Mouse (Mus musculus): ENCODE data around the gene Snapin. TPM values are rescaled to one million over a fixed set of nuclear protein-coding genes. Genes with fewer than 3 reads are reported as not detected.

Snapin gene
- polyA plus RNA-seq, 1 experiment from 2014 or later, result 85.6 TPM

DNA sequence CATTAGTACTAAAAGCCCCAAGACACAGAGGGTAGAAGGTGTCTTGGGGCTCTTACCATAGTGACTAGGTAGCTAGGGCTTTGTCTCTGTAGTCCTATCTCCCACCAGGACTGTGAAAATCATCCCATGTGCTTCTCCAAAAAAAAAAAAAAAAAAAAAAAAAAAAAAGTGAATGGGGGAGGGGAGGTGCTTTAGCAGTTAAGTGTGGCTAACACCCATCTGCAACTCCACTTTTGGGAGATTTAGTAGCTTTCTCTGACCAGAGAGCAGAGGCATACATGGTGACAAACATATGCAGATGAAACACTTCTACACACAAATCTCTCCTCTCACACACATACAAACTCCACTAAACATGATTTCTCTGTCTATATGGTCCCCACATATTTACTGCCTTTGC lies 6.8 kb upstream of the Snapin start:
- Histone ChIP-seq H3K36me3 (peaks cover 64% of the 10 kb centered on the region), H3K4me3 (no peak overlapping the region), H3K4me2 (no peak overlapping the region), H3K27me3 (no peaks in the 10 kb centered on the region), H3K9me3 (no peaks in the 10 kb centered on the region), H3K4me1 (no peaks in the 10 kb centered on the region), H3K27ac (no peak overlapping the region), H3K9ac (no peak overlapping the region)
- ATAC-seq (ENCODE audit: borderline replicate concordance, extremely low read depth, low FRiP score, low TSS enrichment), result no peak

DNA sequence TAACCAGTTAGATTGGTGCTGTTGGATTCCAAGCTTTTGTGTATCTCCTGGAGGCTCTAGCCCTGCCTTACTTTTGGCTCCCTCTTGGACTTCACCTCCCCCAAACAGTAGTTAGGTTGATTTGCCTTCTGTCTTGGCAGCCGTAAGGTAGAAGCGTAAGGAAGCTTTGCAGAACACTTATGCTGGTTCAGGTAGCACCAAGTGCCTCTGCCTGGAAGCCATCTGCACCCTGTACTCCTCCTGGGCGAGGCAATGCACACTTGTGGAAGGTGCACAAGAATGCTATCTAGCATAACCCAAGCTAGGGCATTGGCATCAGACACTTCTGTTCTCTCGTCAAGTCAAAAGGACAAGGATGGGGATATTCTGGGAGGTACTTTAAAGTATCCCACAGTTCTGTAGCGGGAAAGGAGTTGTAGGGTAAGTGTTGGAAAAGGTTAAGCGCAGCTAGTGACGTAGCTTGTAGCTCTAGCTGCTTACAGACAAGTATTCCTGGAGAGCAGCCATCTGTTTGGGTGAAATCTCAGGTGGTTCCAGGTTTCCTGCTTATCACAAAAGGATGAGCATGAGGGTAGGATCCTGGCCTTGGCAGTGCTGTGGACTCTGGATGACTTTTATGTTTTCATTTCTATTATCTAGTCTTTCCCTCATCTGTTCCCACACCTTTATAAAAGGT lies 5.2 kb upstream of the Snapin start:
- Histone ChIP-seq H3K9me3 (no peaks in the 10 kb centered on the region), H3K27me3 (no peaks in the 10 kb centered on the region), H3K4me1 (no peaks in the 10 kb centered on the region), H3K9ac (no peak overlapping the region), H3K27ac (no peak overlapping the region), H3K36me3 (peaks cover 49% of the 10 kb centered on the region), H3K4me3 (no peak overlapping the region), H3K4me2 (no peak overlapping the region)
- ATAC-seq (ENCODE audit: borderline replicate concordance, extremely low read depth, low FRiP score, low TSS enrichment), result no peak
- WGBS, result 82% methylated on average over 7 of the region's 7 CpGs

DNA sequence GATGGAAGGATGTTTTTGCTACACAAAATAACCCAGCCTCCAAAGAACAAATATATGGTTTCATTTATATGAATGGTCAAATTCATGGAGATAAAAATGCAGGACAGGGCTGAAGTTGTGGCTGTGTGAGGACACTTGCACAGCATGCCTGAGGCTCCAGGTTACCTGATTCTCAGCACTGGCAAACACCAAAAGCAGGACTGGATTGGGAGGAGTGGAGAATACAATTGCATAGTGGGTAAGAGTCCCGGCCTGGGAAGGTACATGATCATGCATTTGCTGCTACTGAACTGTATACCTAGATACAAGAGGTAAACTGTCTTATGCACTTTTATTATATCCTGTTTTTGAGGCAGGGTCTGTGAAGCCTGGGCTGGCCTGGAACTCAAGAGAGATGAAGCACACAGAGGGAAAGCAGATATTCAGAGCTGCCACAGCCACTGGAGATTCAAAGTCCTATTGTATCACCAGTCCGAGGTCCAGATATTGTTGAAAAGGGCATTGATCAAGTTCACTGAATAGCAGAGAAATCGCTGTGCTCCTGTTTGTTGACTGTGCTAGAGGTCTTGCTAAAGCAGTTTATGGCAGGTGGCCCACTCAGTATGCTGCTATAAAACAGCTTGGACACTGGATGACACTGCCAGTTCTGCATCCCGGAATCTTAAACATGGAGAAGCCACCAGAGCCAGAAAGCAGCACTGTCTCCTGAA lies 3.2 kb upstream of the Snapin start:
- peaks cover 9% of the 10 kb centered on the region for H3K4me1 ChIP-seq
- H3K4me3 ChIP-seq, result no peak overlapping the region
- no peaks in the 10 kb centered on the region for H3K9me3 ChIP-seq
- H3K4me2 ChIP-seq, result no peak overlapping the region
- H3K9ac ChIP-seq, result no peak overlapping the region
- ATAC-seq (ENCODE audit: borderline replicate concordance, extremely low read depth, low FRiP score, low TSS enrichment), result no peak
- H3K27ac ChIP-seq, result peak overlapping the region; percentile 32; the same call in 1 of the 2 replicates
- H3K36me3 ChIP-seq, result peaks cover 36% of the 10 kb centered on the region
- no peaks in the 10 kb centered on the region for H3K27me3 ChIP-seq
- 49% methylated on average over 4 of the region's 4 CpGs for WGBS

DNA sequence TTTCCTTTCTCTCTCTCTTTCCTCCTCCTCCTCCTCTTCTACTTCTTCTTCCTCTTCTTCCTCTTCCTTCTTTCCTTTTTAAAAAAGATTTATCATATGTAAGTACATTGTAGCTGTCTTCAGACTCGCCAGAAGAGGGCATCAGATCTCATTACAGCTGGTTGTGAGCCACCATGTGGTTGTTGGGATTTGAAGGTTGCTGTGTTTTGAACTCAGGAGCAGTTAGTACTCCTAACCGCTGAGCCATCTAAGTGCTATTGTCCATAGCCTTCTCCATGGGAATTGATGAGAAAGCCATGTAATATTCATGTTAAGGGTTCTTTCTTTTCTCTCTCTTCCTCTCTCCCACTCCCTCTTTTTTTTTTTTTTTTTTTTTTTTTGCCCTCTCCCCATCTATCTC lies 517 bp upstream of the Snapin start:
- Histone ChIP-seq H3K4me2 (no peak overlapping the region), H3K9ac (no peak overlapping the region), H3K27ac (no peak overlapping the region), H3K4me3 (no peak overlapping the region), H3K9me3 (no peaks in the 10 kb centered on the region), H3K27me3 (no peaks in the 10 kb centered on the region), H3K36me3 (peaks cover 35% of the 10 kb centered on the region), H3K4me1 (peaks cover 9% of the 10 kb centered on the region)
- WGBS, result 41% methylated on average over 2 of the region's 2 CpGs
- no peak for ATAC-seq (ENCODE audit: borderline replicate concordance, extremely low read depth, low FRiP score, low TSS enrichment)

DNA sequence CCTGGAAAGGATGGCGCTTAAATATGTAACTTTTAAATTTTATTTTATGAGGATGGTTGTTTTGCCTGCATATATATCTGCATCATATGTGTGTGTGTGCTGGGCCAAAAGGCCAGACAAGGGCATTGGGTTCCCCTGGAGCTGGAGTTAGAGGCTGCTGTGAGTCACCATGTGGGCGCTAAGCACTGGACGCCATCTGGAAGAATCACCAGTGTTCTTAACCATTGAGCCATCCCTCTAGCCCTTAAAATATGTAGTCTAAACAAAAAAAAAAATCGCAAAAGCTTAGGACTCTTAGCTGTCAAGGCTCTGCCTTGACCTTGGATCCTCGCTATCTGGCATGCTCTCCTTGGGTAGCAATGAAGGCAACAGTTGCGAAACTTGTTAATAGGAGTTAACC lies 2.3 kb downstream of the Snapin start:
- ATAC-seq (ENCODE audit: borderline replicate concordance, extremely low read depth, low FRiP score, low TSS enrichment), result no peak

DNA sequence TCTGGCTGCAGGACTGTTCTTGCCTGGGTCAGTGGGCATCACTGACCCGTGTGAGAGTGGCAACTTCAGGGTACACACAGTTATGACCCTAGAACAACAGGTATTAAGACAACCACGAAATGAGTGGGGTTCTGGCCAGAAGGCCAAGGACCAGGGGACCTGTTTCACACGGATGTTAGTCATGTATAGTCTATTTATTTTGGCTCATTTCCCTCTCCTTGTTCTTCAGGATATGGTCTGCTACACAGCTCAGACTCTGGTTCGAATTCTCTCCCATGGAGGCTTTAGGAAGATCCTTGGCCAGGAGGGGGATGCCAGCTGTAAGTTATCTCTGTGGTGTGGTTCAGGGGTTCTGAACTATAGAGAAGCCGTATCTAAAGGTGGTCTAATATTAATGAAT lies 3.8 kb downstream of the Snapin start:
- Histone ChIP-seq H3K4me2 (no peak overlapping the region), H3K27me3 (no peaks in the 10 kb centered on the region), H3K27ac (no peak overlapping the region), H3K9me3 (no peaks in the 10 kb centered on the region), H3K36me3 (peaks cover 69% of the 10 kb centered on the region), H3K4me1 (peaks cover 9% of the 10 kb centered on the region), H3K4me3 (no peak overlapping the region), H3K9ac (no peak overlapping the region)
- no peak for ATAC-seq (ENCODE audit: borderline replicate concordance, extremely low read depth, low FRiP score, low TSS enrichment)
- WGBS, result 72% methylated on average over 5 of the region's 5 CpGs

More for the DNA sequence above, 2.3 kb downstream of the Snapin start:
- no peak overlapping the region for H3K4me2 ChIP-seq
- no peaks in the 10 kb centered on the region for H3K27me3 ChIP-seq
- no peak overlapping the region for H3K27ac ChIP-seq
- 74% methylated on average over 6 of the region's 6 CpGs for WGBS
- no peaks in the 10 kb centered on the region for H3K9me3 ChIP-seq
- no peak overlapping the region for H3K4me3 ChIP-seq
- H3K9ac ChIP-seq, result no peak overlapping the region
- peaks cover 54% of the 10 kb centered on the region for H3K36me3 ChIP-seq
- H3K4me1 ChIP-seq, result peaks cover 9% of the 10 kb centered on the region

DNA sequence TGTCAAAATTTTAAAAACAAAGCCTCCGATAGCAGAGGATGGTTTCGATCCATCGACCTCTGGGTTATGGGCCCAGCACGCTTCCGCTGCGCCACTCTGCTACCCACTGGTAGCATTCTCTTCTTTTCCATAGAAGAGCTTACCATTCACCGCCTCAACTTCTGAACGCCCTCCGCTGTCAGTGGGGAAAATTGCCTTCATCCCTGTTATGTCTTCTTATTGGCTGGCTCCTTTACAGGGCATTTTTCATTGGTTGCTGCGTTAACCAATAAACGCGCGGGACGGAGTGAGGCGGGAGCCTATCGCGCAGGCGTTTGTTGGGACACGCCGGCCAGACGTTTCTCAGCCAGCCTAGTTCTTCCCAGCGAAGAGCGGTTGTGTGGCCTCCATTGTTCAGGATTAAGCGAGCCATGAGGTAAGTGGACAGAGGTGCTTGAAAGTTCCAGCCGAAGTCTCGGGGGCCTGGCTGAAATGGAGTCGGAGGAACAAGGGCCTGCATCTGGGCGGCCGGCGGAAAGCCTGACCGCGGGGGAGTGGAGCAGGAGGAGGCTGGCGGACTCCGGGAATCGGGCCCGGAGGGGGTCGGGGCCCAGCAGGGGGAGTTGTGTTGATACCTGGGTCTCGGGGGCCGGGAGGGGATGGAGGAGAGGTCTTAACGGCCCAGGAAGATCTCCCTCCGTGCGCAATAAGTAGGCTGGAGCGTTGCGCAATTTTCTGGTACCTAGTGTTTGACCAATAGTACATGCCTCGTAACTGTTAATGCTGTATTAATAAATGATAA lies 14.8 kb downstream of the Snapin start, which contains the start of gene Ilf2:
TSS of gene Ilf2 (plus strand) at position 296 of the 781 bp plus-strand sequence.
- ATAC-seq (ENCODE audit: borderline replicate concordance, extremely low read depth, low FRiP score, low TSS enrichment), result peak; percentile 99
- no peaks in the 10 kb centered on the region for H3K27me3 ChIP-seq
- peak within 1 kb of the TSS; percentile 92 for H3K27ac ChIP-seq
- peak within 1 kb of the TSS; percentile 72 for H3K4me3 ChIP-seq
- peak within 1 kb of the TSS; percentile 88 for H3K9ac ChIP-seq
- H3K9me3 ChIP-seq, result no peaks in the 10 kb centered on the region
- H3K36me3 ChIP-seq, result peaks cover 31% of the 10 kb centered on the region
- under 1% methylated on average over 45 of the region's 45 CpGs for WGBS
- peak within 1 kb of the TSS; percentile 69 for H3K4me2 ChIP-seq
- peaks cover 13% of the 10 kb centered on the region for H3K4me1 ChIP-seq

DNA sequence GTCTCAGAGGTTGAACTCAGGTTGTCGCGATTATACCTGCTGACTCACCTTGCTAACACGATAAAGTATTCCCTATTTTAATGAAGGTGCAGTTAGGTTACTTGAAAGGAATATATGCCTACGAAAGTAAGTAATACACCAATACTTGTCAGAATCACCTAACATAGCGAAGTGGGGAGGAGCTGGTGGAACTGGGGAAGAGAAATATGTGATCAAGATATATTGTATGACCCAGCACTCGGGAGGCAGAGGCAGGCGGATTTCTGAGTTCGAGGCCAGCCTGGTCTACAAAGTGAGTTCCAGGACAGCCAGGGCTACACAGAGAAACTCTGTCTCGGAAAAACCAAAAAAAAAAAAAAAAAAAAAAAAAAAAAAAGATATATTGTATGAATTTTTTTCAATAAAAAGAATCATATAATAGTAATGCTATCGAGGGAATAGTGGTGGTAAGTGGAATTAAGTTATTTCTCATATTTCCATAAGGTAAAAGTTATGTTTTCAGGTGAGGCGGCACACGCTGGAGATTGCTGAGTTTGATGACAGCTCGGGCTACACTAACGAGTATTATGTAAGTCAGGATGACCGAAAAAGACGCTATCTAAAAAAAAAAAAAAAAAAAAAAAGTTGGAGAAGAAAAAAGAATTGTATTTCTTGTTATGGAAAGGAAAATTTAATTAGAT lies 15.5 kb downstream of the Snapin start:
- H3K27ac ChIP-seq, result no peak overlapping the region
- H3K36me3 ChIP-seq, result peaks cover 24% of the 10 kb centered on the region
- peak; percentile 2; the same call in 1 of the 2 replicates for ATAC-seq (ENCODE audit: borderline replicate concordance, extremely low read depth, low FRiP score, low TSS enrichment)
- no peaks in the 10 kb centered on the region for H3K27me3 ChIP-seq
- H3K4me2 ChIP-seq, result peak overlapping the region; percentile 44
- H3K9ac ChIP-seq, result no peak overlapping the region
- WGBS, result 34% methylated on average over 16 of the region's 16 CpGs
- no peaks in the 10 kb centered on the region for H3K9me3 ChIP-seq
- peak overlapping the region; percentile 72 for H3K4me3 ChIP-seq
- H3K4me1 ChIP-seq, result peaks cover 13% of the 10 kb centered on the region

DNA sequence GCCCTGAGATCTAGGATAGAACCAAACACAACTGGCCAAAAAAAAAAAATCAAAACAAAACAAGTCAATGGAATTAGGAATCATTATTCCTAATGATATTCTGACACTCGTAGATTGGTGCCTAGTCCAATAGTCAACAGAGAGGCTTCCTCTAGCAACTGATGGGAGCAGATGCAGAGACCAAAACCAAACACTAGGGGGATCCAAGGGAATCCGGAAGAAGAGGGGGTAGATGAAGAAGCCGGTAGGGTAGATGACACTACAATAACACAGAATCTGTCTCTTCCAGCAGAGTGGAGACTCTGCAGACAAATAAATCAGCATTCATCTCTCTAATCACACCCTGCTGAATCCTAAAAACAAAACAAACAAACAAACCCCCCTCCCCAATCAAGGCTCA lies 18.6 kb downstream of the Snapin start:
- Histone ChIP-seq H3K9me3 (no peaks in the 10 kb centered on the region), H3K27ac (no peak overlapping the region), H3K4me3 (no peak overlapping the region), H3K27me3 (no peaks in the 10 kb centered on the region), H3K4me1 (peaks cover 5% of the 10 kb centered on the region), H3K36me3 (no peaks in the 10 kb centered on the region), H3K4me2 (no peak overlapping the region), H3K9ac (no peak overlapping the region)
- no peak for ATAC-seq (ENCODE audit: borderline replicate concordance, extremely low read depth, low FRiP score, low TSS enrichment)
- 25% methylated on average over 3 of the region's 3 CpGs for WGBS

DNA sequence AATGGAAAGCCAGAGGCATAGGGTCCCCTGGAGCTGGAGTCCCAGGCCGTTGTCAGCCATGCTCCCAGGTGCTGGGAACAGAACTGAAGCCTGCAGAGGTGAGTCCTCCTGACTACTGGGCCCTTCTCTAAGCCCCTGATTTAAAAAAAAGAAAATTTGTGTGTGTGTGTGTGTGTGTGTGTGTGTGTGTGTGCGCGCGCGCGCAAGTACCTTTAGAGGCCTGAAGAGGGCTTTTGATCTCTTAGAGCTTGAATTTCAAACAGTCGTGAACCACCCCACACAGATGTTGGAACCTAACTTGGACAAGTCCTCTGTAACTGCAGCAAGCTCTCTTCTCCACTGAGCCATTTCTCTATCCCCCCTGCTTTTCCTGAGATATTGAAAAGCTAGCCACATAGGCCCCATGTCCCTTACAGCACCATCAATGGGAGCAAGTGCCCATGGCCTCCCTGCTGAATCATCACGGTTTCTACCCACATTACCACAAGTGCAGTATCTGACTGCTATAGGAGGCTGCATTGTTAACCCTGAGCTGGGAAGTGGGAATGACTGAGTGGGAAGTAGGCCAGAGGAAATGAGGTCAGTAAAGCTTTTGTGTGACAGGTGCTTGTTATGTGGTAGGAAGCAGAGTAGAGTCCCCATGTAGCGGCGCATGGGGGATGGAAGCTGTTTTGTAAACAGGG lies 23.1 kb downstream of the Snapin start:
- H3K36me3 ChIP-seq, result no peaks in the 10 kb centered on the region
- no peaks in the 10 kb centered on the region for H3K9me3 ChIP-seq
- H3K4me3 ChIP-seq, result no peak overlapping the region
- no peak overlapping the region for H3K4me2 ChIP-seq
- peaks cover 24% of the 10 kb centered on the region for H3K4me1 ChIP-seq
- peaks cover 25% of the 10 kb centered on the region for H3K27me3 ChIP-seq
- ATAC-seq (ENCODE audit: borderline replicate concordance, extremely low read depth, low FRiP score, low TSS enrichment), result no peak
- 89% methylated on average over 10 of the region's 10 CpGs for WGBS
- no peak overlapping the region for H3K9ac ChIP-seq
- no peak overlapping the region for H3K27ac ChIP-seq

DNA sequence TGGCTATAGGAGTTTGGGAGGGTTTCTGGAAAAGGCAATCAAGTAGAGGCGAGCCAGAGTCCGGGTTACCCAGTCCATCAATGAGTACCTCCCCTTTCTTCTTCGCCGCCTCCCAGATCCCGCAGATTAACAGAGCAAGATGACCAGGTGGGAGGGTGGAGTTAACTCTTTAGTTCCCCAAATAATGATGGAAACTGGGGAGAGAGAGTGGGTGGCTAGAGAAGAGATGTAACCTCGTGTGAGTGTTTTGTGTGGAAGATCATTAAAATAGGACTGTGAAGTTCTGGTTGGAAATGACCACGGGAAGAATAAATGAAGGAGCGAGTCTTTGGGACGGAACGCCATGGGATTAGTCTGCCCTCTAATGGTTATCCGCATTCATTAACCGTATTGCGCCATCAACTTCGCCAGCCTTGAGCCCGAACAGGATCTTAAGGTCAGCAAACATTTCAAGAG lies 24.5 kb downstream of the Snapin start:
- Histone ChIP-seq H3K4me1 (peaks cover 24% of the 10 kb centered on the region), H3K4me2 (peak overlapping the region; percentile 84), H3K9me3 (no peaks in the 10 kb centered on the region), H3K4me3 (peak overlapping the region; percentile 61), H3K27me3 (peaks cover 25% of the 10 kb centered on the region), H3K36me3 (no peaks in the 10 kb centered on the region), H3K27ac (peak overlapping the region; percentile 76), H3K9ac (peak overlapping the region; percentile 52; the same call in 1 of the 2 replicates)
- ATAC-seq (ENCODE audit: borderline replicate concordance, extremely low read depth, low FRiP score, low TSS enrichment), result peak; percentile 37
- WGBS, result under 1% methylated on average over 15 of the region's 15 CpGs
